Mouse (Mus musculus): ENCODE results near the gene Setd2. TPM values are rescaled to one million over a fixed set of nuclear protein-coding genes. Genes with fewer than 3 reads are reported as not detected.

Gene Setd2
- polyA plus RNA-seq, 1 experiment from 2014 or later, result 58.1 TPM

DNA sequence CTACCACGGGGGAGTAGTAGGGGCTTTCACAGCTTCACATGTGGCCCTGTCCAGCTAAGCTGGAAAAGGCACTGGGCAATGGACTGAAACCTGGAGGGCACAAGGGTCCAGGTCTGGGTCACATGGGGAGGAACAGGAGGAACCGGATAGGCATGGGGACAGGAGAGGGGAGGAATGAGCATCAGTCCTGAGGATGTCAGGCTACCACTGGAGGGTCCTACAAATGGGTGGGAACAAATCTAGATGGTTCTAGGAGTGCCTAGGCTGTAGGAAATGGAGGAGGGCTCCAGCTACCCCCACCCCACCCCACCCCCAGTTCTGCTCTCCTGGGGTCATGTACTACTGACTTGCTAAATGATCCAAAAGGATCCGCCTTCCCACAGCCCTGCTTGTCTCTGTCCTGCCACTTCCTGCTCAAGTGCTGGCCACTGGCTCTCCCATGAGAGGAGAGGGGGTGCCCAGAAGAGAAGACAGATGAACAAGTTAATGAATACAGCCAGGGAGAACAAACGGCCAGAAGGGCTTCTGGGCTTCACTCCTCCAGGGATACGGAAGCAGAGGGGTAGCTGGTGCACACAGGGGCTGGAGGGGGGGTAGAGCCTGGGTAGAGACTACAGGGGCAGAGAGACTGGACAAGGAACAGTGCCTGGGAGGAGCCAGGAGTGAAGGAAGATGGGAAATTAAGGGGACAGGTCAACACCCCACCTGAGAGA, 110.6 kb downstream of the Setd2 start:
- Histone ChIP-seq H3K9me3 (ENCODE audit: control insufficient read depth, low read length) (no peaks in the 10 kb centered on the region), H3K4me3 (replicated peaks; ENCODE audit: low read depth, low read length) (no peak overlapping the region), H3K4me2 (ENCODE audit: low read length) (no peak overlapping the region), H3K36me3 (ENCODE audit: control insufficient read depth, insufficient read depth, low read length) (0 out of 2 replicates have a peak, but pooled peaks cover 4% of the 10 kb centered on the region), H3K9ac (replicated peaks; ENCODE audit: low read length) (no peak overlapping the region), H3K27ac (replicated peaks; ENCODE audit: low read depth, low read length) (no peak overlapping the region), H3K4me1 (ENCODE audit: control insufficient read depth, insufficient read depth, low read length) (no peaks in the 10 kb centered on the region), H3K27me3 (ENCODE audit: control insufficient read depth, insufficient read depth, low read length) (no peaks in the 10 kb centered on the region)
- WGBS, result 55% methylated on average over 5 of the region's 5 CpGs
- ATAC-seq (ENCODE audit: low FRiP score, low TSS enrichment), result no peak
- no peak for DNase-seq

DNA sequence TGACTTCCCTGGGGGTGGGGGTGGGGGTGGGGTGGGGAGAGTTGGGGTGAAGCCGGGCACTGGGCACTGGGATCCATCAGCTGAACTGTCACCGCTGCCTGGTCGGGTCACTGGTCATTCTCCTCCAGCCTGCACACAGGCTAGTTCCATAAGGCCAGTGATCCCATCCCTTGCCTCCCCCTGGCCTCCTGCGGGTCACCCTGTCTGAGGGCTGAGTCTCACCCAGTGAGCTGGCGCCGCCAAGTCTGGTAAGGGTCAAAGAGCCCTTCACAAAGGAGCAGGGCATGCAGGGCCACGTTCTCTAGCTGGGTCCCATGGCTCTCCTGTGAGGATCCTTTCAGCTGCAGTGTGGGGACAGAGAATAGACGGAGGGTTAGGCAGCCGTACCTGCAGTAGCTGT, 111.4 kb downstream of the Setd2 start:
- Histone ChIP-seq H3K9ac (replicated peaks; ENCODE audit: low read length) (no peak overlapping the region), H3K4me3 (replicated peaks; ENCODE audit: low read depth, low read length) (no peak overlapping the region), H3K4me2 (ENCODE audit: low read length) (no peak overlapping the region), H3K9me3 (ENCODE audit: control insufficient read depth, low read length) (no peaks in the 10 kb centered on the region), H3K36me3 (ENCODE audit: control insufficient read depth, insufficient read depth, low read length) (0 out of 2 replicates have a peak, but pooled peaks cover 4% of the 10 kb centered on the region), H3K4me1 (ENCODE audit: control insufficient read depth, insufficient read depth, low read length) (no peaks in the 10 kb centered on the region), H3K27me3 (ENCODE audit: control insufficient read depth, insufficient read depth, low read length) (no peaks in the 10 kb centered on the region), H3K27ac (replicated peaks; ENCODE audit: low read depth, low read length) (no peak overlapping the region)
- ATAC-seq (ENCODE audit: low FRiP score, low TSS enrichment) (no peak), DNase-seq (no peak)
- 73% methylated on average over 9 of the region's 9 CpGs for WGBS

DNA sequence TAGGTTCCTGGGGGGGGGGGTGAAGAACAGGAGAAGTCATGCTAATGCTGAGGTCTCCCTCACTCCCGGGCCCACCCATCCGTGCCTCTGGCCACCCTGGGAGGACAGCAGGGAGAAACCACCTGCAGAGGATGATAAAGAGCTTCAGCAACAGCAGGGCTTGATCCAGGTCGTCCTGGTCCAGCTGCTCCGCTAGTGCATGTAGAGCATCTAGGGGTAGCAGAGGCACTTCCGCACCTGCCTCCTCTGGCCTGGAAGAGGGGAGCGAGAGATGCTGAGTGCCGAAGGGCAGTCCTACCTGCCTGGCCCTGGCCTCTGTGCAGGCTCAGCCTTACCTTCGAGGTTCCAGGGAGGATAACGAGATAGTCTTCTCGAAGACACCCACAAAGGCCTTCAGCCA, 111.9 kb downstream of the Setd2 start:
- Histone ChIP-seq H3K4me1 (ENCODE audit: control insufficient read depth, insufficient read depth, low read length) (peaks cover 4% of the 10 kb centered on the region), H3K9me3 (ENCODE audit: control insufficient read depth, low read length) (no peaks in the 10 kb centered on the region), H3K4me3 (replicated peaks; ENCODE audit: low read depth, low read length) (no peak overlapping the region), H3K9ac (replicated peaks; ENCODE audit: low read length) (no peak overlapping the region), H3K27ac (replicated peaks; ENCODE audit: low read depth, low read length) (no peak overlapping the region), H3K36me3 (ENCODE audit: control insufficient read depth, insufficient read depth, low read length) (0 out of 2 replicates have a peak, but pooled peaks cover 4% of the 10 kb centered on the region), H3K4me2 (ENCODE audit: low read length) (no peak overlapping the region), H3K27me3 (ENCODE audit: control insufficient read depth, insufficient read depth, low read length) (no peaks in the 10 kb centered on the region)
- 85% methylated on average over 10 of the region's 10 CpGs for WGBS
- DNase-seq (no peak), ATAC-seq (ENCODE audit: low FRiP score, low TSS enrichment) (no peak)

DNA sequence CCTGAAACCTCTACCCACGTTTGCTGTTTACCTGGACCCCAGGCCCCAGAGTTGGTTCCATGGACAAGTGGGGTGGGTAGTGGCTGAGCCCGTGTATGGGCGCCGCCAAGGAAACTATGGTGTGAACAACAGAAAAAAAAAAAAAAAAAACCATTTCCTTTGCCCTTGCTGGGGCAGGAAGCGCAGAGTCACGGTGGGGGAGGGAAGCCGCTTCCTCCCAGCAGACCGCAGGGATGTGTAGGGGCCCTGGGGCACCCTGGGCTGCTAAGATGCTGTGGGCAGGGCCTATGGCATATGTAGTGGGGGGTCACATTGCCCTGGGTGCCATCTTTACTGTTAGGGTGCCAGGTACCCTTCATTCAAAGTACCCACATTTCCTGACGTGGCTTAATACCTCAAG, 112.8 kb downstream of the Setd2 start:
- Histone ChIP-seq H3K4me1 (ENCODE audit: control insufficient read depth, insufficient read depth, low read length) (peaks cover 14% of the 10 kb centered on the region), H3K4me2 (ENCODE audit: low read length) (no peak overlapping the region), H3K27ac (replicated peaks; ENCODE audit: low read depth, low read length) (no peak overlapping the region), H3K27me3 (ENCODE audit: control insufficient read depth, insufficient read depth, low read length) (no peaks in the 10 kb centered on the region), H3K4me3 (replicated peaks; ENCODE audit: low read depth, low read length) (no peak overlapping the region), H3K9me3 (ENCODE audit: control insufficient read depth, low read length) (no peaks in the 10 kb centered on the region), H3K36me3 (ENCODE audit: control insufficient read depth, insufficient read depth, low read length) (0 out of 2 replicates have a peak, but pooled peaks cover 4% of the 10 kb centered on the region), H3K9ac (replicated peaks; ENCODE audit: low read length) (no peak overlapping the region)
- WGBS, result 86% methylated on average over 9 of the region's 9 CpGs
- DNase-seq (no peak), ATAC-seq (ENCODE audit: low FRiP score, low TSS enrichment) (no peak)

DNA sequence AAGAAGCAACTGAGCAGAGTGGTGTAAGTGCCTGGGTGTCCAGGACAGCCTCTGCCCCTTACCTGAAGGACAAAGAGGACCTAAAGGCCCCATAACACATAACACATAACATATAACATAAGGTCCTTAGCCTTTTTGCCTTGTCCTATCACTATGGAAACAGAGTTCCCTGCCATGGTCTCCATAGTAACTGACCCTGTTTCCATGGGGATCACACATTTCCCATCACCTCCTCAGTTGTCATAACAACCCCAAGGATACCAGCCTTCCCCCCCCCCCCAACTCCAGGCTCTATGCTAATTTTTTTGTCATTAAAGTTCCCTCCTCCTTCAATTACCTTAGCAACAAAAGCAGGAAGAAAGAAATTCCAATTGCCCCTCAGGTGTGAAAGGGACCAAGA, 117.4 kb downstream of the Setd2 start:
- Histone ChIP-seq H3K9ac (replicated peaks; ENCODE audit: low read length) (no peak overlapping the region), H3K36me3 (ENCODE audit: control insufficient read depth, insufficient read depth, low read length) (no peaks in the 10 kb centered on the region), H3K27ac (replicated peaks; ENCODE audit: low read depth, low read length) (peak overlapping the region; percentile 79), H3K4me1 (ENCODE audit: control insufficient read depth, insufficient read depth, low read length) (peaks cover 33% of the 10 kb centered on the region), H3K4me2 (ENCODE audit: low read length) (peak overlapping the region; percentile 35), H3K27me3 (ENCODE audit: control insufficient read depth, insufficient read depth, low read length) (peaks cover 12% of the 10 kb centered on the region; the same call in 1 of the 2 replicates), H3K9me3 (ENCODE audit: control insufficient read depth, low read length) (no peaks in the 10 kb centered on the region), H3K4me3 (replicated peaks; ENCODE audit: low read depth, low read length) (no peak overlapping the region)
- DNase-seq (peak; percentile 76), ATAC-seq (ENCODE audit: low FRiP score, low TSS enrichment) (no peak)

DNA sequence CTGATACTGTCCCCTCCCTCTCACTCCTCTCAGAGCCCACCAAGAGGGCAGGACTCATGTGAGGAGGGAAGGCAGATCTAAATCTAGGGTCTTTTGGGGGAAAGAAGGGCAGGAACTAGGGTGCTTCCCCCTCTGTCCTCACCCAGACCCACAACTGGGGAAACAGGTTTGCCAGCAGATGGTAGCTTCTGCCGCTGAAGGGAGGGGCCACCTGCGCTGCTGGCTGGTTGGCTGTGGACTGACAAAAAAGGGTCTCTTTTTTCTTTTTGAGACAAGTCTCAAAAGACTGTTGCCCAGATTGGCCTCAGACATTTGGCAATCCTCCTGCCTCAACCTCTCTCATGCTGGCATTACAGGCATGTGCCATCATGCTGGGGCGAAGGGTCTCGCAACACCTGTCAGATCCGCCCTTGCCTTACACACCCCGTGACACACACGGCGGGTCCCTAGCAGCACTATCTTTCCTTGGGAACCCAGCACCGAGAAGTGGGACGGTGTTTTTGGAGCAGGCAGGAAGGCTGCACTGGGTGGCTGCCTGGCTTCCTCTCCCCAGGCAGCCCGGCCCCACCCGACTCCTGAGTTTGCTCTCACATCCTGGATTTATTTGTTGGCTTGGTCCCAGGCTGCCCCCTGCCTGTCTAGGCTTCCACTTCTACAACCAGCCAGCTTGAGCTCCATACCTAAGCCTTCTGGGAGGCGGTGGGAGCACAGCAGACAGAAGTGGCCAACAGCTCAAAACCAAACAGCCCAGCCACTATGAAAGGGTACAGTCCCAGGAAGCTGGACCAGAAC, 119.7 kb downstream of the Setd2 start:
- 48% methylated on average over 13 of the region's 13 CpGs for WGBS
- Histone ChIP-seq H3K4me1 (ENCODE audit: control insufficient read depth, insufficient read depth, low read length) (peaks cover 38% of the 10 kb centered on the region), H3K27me3 (ENCODE audit: control insufficient read depth, insufficient read depth, low read length) (peaks cover 12% of the 10 kb centered on the region; the same call in 1 of the 2 replicates), H3K4me2 (ENCODE audit: low read length) (peak overlapping the region; percentile 98; the same call in 1 of the 2 replicates), H3K27ac (replicated peaks; ENCODE audit: low read depth, low read length) (no peak overlapping the region), H3K9ac (replicated peaks; ENCODE audit: low read length) (no peak overlapping the region; the same call in 1 of the 2 replicates), H3K9me3 (ENCODE audit: control insufficient read depth, low read length) (no peaks in the 10 kb centered on the region), H3K4me3 (replicated peaks; ENCODE audit: low read depth, low read length) (0 out of 2 replicates have a peak overlapping the region, but pooled peaks have one; percentile 70), H3K36me3 (ENCODE audit: control insufficient read depth, insufficient read depth, low read length) (no peaks in the 10 kb centered on the region)
- DNase-seq (peak; percentile 23), ATAC-seq (ENCODE audit: low FRiP score, low TSS enrichment) (no peak)

DNA sequence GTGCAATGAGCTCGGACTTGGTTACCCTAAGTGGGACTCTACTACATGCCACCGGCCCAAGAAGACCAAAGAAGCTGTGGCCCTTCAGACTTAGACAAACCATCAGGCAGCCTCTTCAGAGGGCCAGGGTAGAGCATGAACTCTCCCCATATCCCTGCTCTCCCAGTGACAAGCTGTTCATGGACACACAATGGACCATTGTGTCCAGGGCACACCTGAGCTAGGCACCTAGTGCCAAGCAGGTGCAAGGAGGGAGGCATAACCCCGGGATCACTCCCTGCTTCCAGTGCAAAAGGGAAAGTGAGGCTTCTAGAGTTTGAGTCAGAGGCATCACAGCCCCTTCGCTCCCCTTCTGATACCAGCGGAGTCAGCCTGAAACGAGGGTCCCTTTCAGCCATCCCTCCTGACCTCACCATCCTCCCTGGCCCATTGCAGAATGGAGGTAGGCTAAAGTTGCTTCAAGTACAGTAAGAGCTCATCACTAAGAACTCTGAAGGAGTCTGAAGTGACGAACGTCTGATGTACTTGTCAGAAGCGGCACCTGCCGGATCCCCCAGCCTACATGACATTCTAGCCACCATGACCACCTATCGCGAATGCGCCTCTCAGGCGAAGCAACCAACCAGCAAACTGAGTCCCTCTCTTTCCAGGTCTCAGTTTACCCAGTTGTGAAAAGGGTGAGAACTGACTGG, 120.7 kb downstream of the Setd2 start:
- 21% methylated on average over 14 of the region's 14 CpGs for WGBS
- ATAC-seq (ENCODE audit: low FRiP score, low TSS enrichment), result no peak
- peaks cover 47% of the 10 kb centered on the region for H3K4me1 ChIP-seq (ENCODE audit: control insufficient read depth, insufficient read depth, low read length)

DNA sequence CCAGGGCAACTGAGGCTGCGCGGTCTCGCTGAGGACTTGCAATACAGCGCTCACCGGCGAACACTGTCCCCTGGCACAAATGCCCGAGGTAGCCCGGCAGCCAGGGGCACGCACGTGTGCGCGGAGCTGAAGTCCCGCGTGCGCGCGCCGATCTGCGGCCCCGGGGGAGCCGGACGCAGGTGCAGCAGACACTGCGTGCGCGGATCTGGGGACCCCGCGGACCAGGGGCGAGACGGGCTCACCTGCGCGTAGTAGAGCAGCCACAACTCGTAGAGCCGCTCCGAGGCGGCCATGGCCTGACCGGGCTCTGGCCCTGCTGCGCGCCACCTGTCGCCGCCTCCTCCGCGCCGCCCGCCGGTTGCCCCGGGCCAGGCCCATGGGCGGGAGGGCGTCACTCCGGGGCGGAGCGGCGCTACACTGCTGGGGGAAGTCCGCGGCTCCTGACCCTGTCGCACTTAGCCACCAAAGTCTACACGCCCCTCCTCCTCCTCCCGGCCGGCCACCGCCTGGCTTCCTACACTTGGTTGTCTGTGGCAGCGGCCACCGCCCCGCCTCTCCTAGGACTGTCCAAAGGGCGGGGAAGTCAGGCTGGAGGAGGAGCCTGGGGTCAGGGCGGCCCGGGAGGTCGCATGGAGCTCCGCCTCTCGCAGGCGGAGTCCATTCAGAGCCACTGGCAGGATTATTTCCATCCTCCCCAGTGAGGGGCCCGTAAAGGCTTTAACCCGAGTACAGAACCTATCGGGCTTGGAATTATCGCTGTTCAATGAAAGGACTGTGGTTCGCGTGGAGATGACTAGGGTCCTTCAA, 121.5 kb downstream of the Setd2 start, which contains the start of gene Nbeal2:
TSS of gene Nbeal2 (minus strand) at position 507 of the 807 bp plus-strand sequence.
- peak; percentile 68 for ATAC-seq (ENCODE audit: low FRiP score, low TSS enrichment)
- under 1% methylated on average over 74 of the region's 75 CpGs for WGBS

More for the DNA sequence above, 120.7 kb downstream of the Setd2 start:
- Histone ChIP-seq H3K36me3 (ENCODE audit: control insufficient read depth, insufficient read depth, low read length) (no peaks in the 10 kb centered on the region), H3K27ac (replicated peaks; ENCODE audit: low read depth, low read length) (no peak overlapping the region), H3K27me3 (ENCODE audit: control insufficient read depth, insufficient read depth, low read length) (peaks cover 12% of the 10 kb centered on the region; the same call in 1 of the 2 replicates), H3K4me2 (ENCODE audit: low read length) (peak overlapping the region; percentile 98), H3K9ac (replicated peaks; ENCODE audit: low read length) (peak overlapping the region; percentile 67; the same call in 1 of the 2 replicates), H3K9me3 (ENCODE audit: control insufficient read depth, low read length) (no peaks in the 10 kb centered on the region), H3K4me3 (replicated peaks; ENCODE audit: low read depth, low read length) (peak overlapping the region; percentile 70)
- DNase-seq, result no peak

More for the DNA sequence above, 121.5 kb downstream of the Setd2 start, which contains the start of gene Nbeal2:
- Histone ChIP-seq H3K9ac (replicated peaks; ENCODE audit: low read length) (peak within 1 kb of the TSS; percentile 67), H3K4me2 (ENCODE audit: low read length) (peak within 1 kb of the TSS; percentile 98), H3K9me3 (ENCODE audit: control insufficient read depth, low read length) (no peaks in the 10 kb centered on the region), H3K4me1 (ENCODE audit: control insufficient read depth, insufficient read depth, low read length) (peaks cover 47% of the 10 kb centered on the region), H3K27me3 (ENCODE audit: control insufficient read depth, insufficient read depth, low read length) (peaks cover 12% of the 10 kb centered on the region; the same call in 1 of the 2 replicates), H3K4me3 (replicated peaks; ENCODE audit: low read depth, low read length) (peak within 1 kb of the TSS; percentile 70), H3K36me3 (ENCODE audit: control insufficient read depth, insufficient read depth, low read length) (no peaks in the 10 kb centered on the region), H3K27ac (replicated peaks; ENCODE audit: low read depth, low read length) (0 out of 2 replicates have a peak within 1 kb of the TSS, but pooled peaks have one; percentile 26)
- DNase-seq, result peak; percentile 83

Measured in midbrain, embryonic 14.5 days (tissue).